Mouse (Mus musculus): Measurements from ENCODE around the gene Pcgf5.

DNA sequence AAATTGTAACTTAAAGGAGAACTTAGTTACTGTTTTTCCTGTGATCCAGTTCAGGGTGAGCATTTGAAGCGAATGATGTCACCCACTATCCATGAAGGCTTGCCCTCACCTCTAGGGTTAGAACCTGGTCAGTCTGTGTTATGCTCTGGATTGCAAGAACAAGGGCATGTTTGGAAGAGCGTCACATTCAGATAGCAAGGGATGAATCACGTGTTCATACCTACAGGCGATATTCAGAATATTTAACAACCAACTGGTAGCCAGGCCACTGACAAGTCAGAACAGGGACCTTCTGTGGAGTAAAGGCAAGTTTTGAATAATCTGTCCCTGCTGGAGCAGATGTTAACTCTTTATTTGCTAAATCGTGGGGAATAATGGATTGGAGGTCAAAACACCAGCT lies 14.4 kb downstream of the Pcgf5 start:
- TF ChIP-seq CTCF (IDR thresholded peaks at IDR 0.05) (no peak), POLR2A (IDR thresholded peaks at IDR 0.05; ENCODE audit: insufficient read depth, low read depth, low read length) (no peak), EP300 (IDR thresholded peaks at IDR 0.05; ENCODE audit: insufficient read depth, low read depth, low read length) (no peak)
